In the genomic region with DNA sequence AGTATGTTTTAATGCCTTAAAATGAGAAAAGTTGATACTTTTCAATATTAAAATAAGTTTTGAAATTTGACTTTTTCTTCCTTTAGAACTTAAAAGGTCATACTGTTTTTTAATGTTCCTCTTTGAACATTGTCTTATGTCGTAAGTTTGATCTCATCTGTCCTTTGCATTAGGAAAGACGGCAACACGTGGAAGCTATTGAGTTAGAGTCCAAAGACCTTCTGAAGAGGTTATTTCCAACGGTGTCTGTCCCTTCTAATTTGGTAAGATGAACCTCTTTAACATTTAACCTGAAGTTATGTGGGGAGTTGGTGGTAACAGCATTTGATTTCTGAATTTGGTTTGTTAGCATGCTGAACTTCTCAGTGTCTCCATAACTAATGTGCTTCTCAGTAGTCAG, we compare ENCODE assay signal across 27 mouse cellular contexts.
"Had no signal": no experiment of that assay in that cellular context is flagged by ENCODE, and none has a peak within 500 bp of the region (broad histone marks: within the 10 kb centered on the region; RNA-seq: fewer than 3 reads in every experiment).

No protein-coding gene starts in this region.

- H3K27me3 ChIP-seq: embryonic facial prominence, embryonic 12.5 days; embryonic facial prominence, embryonic 13.5 days; embryonic facial prominence, embryonic 15.5 days; forebrain, embryonic 12.5 days; forebrain, embryonic 13.5 days; forebrain, embryonic 15.5 days had no signal

- H3K4me2 ChIP-seq: embryonic facial prominence, embryonic 12.5 days; embryonic facial prominence, embryonic 13.5 days; embryonic facial prominence, embryonic 15.5 days; forebrain, embryonic 12.5 days; forebrain, embryonic 13.5 days; forebrain, embryonic 15.5 days had no signal

- H3K27ac ChIP-seq: embryonic facial prominence, embryonic 10.5 days; embryonic facial prominence, embryonic 12.5 days; embryonic facial prominence, embryonic 13.5 days; embryonic facial prominence, embryonic 15.5 days; forebrain, embryonic 10.5 days; forebrain, embryonic 12.5 days; forebrain, embryonic 13.5 days; forebrain, embryonic 15.5 days; gastrocnemius, adult 2 months; heart, adult 2 months had no signal

- H3K9ac ChIP-seq: embryonic facial prominence, embryonic 12.5 days; embryonic facial prominence, embryonic 13.5 days; embryonic facial prominence, embryonic 15.5 days; forebrain, embryonic 12.5 days; forebrain, embryonic 13.5 days; forebrain, embryonic 15.5 days; forebrain, postnatal 0 days had no signal

- H3K4me3 ChIP-seq: embryonic facial prominence, embryonic 10.5 days; embryonic facial prominence, embryonic 12.5 days; embryonic facial prominence, embryonic 13.5 days; embryonic facial prominence, embryonic 15.5 days; erythroblast, embryonic 14.5 days; forebrain, embryonic 10.5 days; forebrain, embryonic 12.5 days; forebrain, embryonic 13.5 days; forebrain, embryonic 15.5 days; gastrocnemius, adult 2 months; heart, adult 2 months had no signal

- H3K4me1 ChIP-seq: embryonic facial prominence, embryonic 10.5 days; embryonic facial prominence, embryonic 12.5 days; embryonic facial prominence, embryonic 13.5 days; embryonic facial prominence, embryonic 15.5 days had no signal

- ATAC-seq: forebrain, embryonic 13.5 days; forebrain, embryonic 14.5 days; forebrain, embryonic 15.5 days; forebrain, embryonic 16.5 days; forebrain, postnatal 0 days had no signal

- DNase-seq: cerebellum, adult 2 months; cerebellum, adult 8-10 months; cerebellum, adult 9-10 months; cerebellum, adult 9-11 months; cerebellum, postnatal 10 days; cerebellum, postnatal 14 days; cerebellum, postnatal 25 days; cerebellum, postnatal 36 days; forebrain, postnatal 0 days; gastrocnemius, adult 2 months; gastrocnemius, postnatal 10 days; gastrocnemius, postnatal 14 days; gastrocnemius, postnatal 25 days; gastrocnemius, postnatal 36 days; heart, adult 18-20 months; heart, adult 2 months had no signal

- H3K9me3 ChIP-seq: embryonic facial prominence, embryonic 10.5 days; embryonic facial prominence, embryonic 12.5 days; embryonic facial prominence, embryonic 13.5 days; embryonic facial prominence, embryonic 15.5 days; forebrain, embryonic 10.5 days; forebrain, embryonic 12.5 days; forebrain, embryonic 13.5 days; forebrain, embryonic 15.5 days had no signal
